Mouse (Mus musculus) right cerebral cortex, adult 2 months (tissue): ENCODE data around the gene Gstm6.
"Not testable (repeated sequence)": the region's sequence is repeated elsewhere in the genome, so short reads cannot be mapped to it uniquely, and the experiment has no call there.

ENCODE experiments used
- DNase-seq, 2 experiments: peaks; one replicate each; pipeline ENCODE4 v3.0.0; 2021 to 2022; ENCODE audit warnings: low spot score in 2 of 2

Gene Gstm6

GRCm38 (mm10) chr3:107889236-107889635 lies 54.3 kb downstream of the Gstm6 start:
- not testable (repeated sequence) for DNase-seq
